Mouse (Mus musculus) brain, embryonic 14.5 days (tissue): ENCODE data around the gene H2al1d.
"Not testable (repeated sequence)": the region's sequence is repeated elsewhere in the genome, so short reads cannot be mapped to it uniquely, and the experiment has no call there.

Experiments
- CTCF ChIP-seq: fragments of 200-500 bp; IDR thresholded peaks from 2 replicates; pipeline ENCODE4 v1.5.1; 2012; ENCODE audit warnings: inconsistent platforms, mild to moderate bottlenecking, moderate library complexity, borderline replicate concordance; ENCODE audit not compliant: insufficient read depth, insufficient read length; ENCODE audit errors: extremely low read depth
- POLR2A ChIP-seq: fragments of 200-500 bp; IDR thresholded peaks from 2 replicates; pipeline ENCODE4 v1.6.1; 2012; ENCODE audit warnings: mild to moderate bottlenecking, inconsistent platforms, borderline replicate concordance; ENCODE audit not compliant: poor library complexity, insufficient read depth, insufficient read length, severe bottlenecking; ENCODE audit errors: extremely low read depth

GRCm38 (mm10) chrX:11298957-11299356 lies 9.7 kb upstream of the H2al1d start, which contains the start of gene H2al1a:
- not testable (repeated sequence) for TF ChIP-seq CTCF, POLR2A
